Mouse (Mus musculus) lung, postnatal 14 days (tissue): Measurements from ENCODE around the gene Rxfp3.
"Not testable (repeated sequence)": the region's sequence is repeated elsewhere in the genome, so short reads cannot be mapped to it uniquely, and the experiment has no call there.

Experiments used
- DNase-seq: peaks from one replicate; pipeline ENCODE4 v3.0.0; 2021

Rxfp3 gene

DNA sequence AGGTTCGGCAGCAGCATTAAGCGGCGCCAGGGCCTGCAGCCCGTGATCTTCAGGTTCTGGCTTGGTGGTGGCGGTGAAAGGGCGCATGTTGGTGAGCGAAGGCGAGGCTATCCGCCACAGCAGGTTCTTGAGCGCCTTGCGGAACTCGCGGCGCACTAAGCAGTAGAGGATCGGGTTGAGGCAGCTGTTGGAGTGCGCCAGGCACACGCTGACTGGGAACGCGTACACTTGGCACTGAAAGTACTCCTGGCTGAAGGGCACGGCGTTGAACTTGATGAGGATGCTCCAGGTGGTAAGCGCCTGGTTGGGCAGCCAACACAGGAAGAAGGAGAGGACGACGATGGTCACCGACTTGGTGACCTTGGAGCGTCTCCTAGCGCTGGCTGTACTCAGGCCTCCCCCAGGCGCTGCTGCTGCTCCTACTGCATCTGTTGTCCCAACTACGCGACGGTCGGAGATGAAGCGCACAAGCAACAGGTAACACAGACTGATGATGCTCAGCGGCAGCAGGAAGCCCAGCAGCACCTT is 1.8 kb downstream of the Rxfp3 start:
- no peak for DNase-seq

DNA sequence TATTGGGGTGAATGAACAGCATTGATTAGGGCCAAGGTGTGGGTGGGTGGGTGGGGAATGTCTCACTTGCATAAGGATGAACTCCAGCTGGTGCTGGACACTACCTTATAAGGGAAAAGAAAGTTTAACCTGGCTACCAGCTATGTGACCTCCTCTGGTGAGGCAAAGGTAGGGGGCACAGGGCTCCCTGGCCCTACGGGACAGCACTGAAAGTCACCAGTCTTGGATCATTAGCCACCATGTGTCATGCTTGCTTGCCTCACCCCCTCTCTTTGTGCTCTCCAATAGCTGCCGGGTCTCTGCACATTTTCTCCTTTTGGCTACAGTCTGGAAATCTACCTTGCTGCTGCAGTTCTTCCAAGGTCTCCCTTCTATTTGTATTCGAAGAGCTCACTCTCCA is 7.6 kb downstream of the Rxfp3 start:
- no peak for DNase-seq

DNA sequence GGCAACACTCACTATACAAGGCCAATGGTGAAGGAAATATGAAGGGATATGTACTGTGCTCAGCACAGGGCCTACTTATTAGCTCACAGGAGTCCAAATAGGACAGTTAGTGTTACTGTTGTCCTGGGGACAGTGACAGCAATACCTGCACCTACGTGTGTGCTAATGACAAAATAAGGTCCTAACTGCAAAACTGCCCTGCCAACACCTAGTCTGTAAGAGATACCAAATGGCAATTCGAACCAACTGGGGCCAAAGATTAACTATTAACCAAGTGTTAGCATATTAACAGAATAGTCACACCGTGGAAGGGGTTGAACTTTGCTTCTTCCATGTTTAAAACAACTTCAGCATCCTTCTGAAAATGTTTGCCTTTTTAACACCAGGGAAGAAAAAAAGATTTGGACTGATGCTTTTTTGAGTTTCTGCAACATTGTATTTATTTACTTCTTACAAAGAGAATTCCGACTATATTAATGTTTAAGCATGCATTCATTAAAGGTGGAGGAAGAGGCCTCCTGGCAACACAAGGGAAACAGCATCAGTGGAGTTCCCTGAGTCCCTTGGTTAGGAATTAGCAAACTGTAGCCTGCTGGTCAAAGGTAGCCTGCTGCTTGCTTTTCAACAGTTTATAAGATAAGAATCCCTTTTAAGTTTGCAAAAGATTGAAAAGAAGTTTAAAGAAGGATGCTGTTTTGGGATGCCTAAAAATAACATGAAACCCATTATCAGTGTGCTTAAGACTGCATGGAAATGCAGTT is 10.8 kb downstream of the Rxfp3 start:
- no peak for DNase-seq

DNA sequence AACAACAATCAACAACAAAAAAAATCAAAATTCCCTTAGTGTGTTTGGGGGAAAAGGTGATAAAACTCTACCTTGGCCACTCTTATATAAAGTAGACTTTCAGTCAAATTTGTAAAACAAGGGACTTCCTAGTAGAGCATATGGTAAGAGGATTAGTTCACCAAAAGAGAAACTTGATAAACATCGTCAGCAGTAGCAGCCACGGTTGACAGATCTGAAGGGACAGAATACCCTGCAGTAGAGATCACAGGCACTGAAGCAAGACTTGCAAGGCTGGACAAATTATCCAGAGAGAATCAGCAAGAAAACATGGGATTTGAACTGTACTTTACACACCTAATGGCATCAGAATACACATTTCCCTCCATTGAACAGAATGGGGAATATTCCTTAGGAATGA is 22.9 kb downstream of the Rxfp3 start:
- no peak for DNase-seq

DNA sequence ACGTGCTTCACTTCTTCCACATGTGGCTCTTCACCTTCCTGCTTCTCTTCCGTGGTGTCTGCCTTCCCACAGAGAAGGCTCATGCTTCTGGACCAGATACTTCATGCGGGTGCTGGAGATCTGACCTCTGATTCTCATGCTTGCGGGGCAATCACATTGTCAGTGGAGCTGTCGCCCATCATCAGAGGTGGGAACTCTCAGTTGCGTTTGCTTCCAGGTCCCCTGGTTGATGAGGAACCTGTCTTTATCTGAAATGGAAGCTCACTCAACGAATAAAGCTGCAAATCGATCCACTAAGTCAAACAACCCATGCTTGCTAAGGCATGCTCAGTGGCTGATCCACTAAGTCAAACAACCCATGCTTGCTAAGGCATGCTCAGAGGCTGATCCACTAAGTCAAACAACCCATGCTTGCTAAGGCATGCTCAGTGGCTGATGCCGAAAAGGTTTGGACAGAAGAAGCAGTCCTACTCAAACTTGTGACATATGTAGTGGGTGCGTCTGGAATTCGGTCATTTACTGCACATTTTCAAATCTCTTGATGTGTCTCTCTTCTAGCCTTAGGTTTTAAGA is 26.7 kb downstream of the Rxfp3 start:
- no peak for DNase-seq

DNA sequence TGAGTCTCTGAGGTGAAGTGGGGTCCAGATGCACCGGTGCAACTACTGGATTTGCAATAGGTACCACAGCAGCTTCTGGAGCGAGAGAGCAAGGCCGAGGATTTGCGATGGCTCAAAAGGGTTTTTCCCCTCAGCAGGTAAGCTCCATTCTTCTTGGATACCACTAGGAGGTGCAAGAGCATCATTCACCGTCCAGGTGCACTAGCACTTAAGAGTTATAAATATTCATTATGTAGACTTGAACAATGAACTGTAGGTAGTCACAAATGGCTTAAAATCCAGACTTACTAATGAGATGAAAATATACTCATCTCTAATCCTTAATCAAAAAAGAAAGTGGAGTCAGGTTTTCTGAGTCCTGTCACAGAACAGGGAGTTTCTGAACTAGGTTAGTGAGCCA is 29.0 kb downstream of the Rxfp3 start:
- DNase-seq, result no peak

DNA sequence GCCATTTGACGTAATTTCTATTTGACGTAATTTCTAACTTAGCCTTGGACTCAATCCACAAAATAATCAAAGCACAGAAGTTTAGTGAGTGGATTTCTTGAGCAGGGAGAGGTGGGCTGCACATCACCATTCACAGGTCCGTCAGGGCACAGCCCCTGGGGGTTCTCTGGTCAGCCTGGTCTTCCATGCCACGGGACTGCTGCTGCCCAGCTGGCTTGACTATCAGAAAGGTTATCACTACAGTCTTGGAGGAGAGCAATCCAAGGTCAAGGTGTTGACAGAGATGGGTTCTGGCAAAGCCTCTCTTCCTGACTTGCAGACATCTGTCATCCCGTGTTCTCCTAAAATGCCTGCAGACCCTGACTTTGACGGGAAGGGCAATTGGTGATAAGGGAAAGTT is 33.1 kb downstream of the Rxfp3 start:
- DNase-seq, result no peak

DNA sequence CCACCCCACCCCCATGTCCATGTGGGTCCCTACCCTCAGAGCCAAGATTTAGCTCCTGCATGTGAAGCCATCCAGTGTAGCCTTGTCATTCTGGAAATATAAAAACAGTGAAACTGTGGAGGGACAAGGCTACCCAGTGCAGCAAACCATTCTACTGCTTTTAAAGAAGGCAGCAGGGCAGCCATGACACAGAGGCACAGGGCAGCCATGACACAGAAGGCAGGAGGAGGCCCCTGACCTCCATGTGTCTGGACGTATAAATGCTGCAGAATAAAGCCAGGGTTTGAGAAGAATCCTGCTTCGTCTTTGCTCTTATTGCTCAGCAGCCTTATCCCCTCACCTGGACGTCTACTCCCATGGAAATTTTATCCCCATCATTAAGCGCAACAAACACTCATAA is 34.0 kb downstream of the Rxfp3 start:
- no peak for DNase-seq

DNA sequence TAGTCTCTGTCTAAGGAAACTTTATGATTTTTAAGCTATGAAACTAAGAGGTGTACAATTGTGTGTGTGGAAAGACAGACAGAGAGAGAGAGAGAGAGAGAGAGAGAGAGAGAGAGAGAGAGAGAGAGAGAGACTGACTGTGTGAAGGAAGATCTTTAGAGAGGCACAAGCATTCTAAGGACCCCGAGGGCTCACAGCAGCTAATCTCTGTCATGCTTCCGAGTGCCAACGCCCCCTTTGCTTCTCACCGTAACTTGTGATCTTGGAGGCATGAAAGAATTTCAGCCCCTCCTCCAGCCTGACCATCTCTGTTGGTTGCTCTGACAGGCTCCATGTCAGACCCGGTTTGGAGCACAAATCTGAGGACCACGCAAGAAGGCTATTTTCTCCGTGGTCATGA is 37.4 kb downstream of the Rxfp3 start, which contains the start of gene Slc45a2:
Gene Slc45a2 (plus strand): TSS at position 301 of the 400 bp plus-strand sequence.
- DNase-seq, result no peak

DNA sequence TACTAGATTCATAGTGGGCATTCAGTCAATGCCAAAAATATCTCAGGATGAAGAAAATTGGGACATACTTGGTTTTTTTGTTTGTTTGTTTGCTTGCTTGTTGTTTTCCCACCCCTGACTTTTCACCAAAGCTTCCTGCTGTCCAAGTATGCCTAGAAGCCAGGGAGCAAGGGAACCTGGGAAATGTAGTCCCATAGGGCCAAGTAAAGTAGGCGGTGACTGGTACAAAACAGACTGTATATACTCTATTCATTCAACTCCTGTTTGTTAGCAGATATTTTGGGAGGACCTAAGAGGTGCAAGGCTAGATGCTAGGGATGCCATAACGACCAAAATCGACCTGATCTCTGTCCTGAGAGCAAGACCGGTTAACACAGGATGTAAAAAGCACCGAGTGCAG is 38.0 kb downstream of the Rxfp3 start:
- DNase-seq, result no peak

DNA sequence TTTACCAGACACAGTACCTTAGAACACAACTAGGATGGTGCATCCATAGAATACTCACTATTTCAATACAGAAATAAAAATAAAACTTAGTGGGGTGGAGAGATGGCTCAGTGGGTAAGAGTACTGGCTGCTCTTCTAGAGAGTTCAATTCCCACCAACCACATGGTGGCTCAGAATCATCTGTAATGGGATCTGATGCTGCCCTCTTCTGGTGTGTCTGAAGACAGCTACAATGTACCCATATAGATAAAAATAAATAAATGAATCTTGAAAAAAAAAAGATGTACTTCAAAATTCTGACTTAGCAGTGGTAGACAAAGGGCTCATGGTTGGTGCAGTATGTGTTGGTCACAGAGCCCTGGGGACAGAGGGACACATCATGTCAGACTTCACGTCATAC is 46.2 kb downstream of the Rxfp3 start:
- DNase-seq, result no peak

DNA sequence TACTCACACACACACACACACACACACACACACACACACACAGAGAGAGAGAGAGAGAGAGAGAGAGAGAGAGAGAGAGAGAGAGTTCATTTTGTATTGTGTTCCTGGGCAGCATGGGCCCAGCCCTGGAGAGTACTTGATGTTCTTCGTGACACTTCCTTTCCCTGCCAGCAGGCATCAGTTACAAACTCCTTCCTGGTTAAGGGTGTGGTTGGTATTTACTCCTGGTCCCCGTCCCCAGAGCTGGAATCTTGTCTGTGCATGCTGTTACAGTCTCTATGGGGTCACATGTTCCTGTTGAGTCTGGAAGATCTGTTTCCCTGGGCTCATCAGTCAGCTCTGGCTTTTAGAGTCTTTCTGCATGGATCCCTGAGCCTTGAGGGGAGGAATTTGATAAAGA is 47.4 kb downstream of the Rxfp3 start:
- DNase-seq, result no peak

DNA sequence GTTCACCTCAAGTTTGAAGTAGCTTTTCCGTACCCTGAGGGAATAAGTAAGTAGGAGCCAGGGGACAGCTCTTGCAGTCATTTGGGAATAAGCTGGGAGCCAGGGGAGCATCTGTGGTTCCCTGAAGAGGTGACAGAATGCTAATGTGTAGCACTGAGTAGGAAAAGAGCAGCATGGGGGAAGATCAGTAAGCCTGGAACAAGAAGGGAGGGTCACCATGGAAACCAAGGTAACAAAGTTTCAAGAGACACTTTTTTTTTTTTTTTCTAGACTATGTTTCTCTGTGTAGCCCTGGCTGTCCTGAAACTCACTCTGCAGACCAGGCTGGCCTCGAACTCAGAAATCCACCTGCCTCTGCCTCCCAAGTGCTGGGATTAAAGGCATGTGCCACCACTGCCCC is 51.3 kb downstream of the Rxfp3 start:
- not testable (repeated sequence) for DNase-seq

DNA sequence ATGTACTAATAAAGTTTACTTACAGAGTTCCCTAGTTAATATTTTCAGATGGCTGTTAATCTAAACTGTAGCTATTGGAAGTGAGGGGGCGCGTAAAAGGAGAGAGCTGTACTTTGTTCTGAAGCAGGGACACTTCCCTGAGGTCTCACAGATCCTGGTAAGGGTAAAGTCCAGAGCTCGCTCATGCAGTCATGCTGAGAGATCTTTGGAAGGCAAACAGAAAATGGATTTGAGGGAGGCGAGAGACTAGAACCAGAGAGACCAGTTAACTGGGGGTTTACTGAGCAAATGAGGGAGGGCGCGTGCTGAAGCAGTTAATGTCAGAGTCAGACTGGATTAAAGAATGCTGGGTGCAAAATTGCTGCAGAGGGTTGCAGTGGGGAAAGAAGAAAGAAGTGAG is 52.0 kb downstream of the Rxfp3 start:
- no peak for DNase-seq
